Mouse (Mus musculus): ENCODE measurements around the gene Mcam. TPM values are rescaled to one million over a fixed set of nuclear protein-coding genes. Genes with fewer than 3 reads are reported as not detected.

Mcam gene
- total and polyA plus RNA-seq, 3 experiments, result 0.15 to 0.88 TPM; not detected in 1

DNA sequence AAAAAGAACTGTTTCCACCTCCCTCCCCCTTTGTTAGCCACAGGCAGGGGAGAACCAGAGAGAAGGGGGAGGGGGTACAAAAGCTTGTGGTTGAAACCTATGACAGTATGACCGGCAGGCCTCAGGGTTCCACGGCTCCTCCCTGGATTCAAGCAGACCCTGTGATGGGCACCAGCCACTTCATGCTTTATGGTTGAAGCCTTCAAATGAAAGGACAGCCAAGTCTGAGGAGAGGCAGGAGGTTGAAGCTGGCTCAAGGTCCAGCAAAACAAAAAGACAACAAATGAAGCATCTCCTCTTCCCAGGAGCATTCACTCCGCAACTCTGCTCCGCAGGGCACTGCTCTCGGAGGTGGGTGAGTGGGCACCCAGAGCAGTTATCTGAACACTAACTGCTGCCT, 9.2 kb downstream of the Mcam start:
- TF ChIP-seq MAZ (IDR thresholded peaks at IDR 0.05; ENCODE audit: low read depth, low read length) (no peak), GABPA (IDR thresholded peaks at IDR 0.05; ENCODE audit: low read depth, low read length) (no peak), ZC3H11A (IDR thresholded peaks at IDR 0.05; ENCODE audit: low read depth, low read length) (no peak), TBP (IDR thresholded peaks at IDR 0.05; ENCODE audit: low read depth, low read length) (no peak), ETS1 (IDR thresholded peaks at IDR 0.05; ENCODE audit: low read depth, low read length) (no peak), MAFK (IDR thresholded peaks at IDR 0.05; ENCODE audit: borderline replicate concordance, low read depth, low read length) (no peak), SMC3 (IDR thresholded peaks at IDR 0.05; ENCODE audit: low read depth, low read length) (no peak), ZNF384 (IDR thresholded peaks at IDR 0.05; ENCODE audit: low read depth, low read length) (no peak), RCOR1 (IDR thresholded peaks at IDR 0.05; ENCODE audit: low read depth, low read length) (no peak), TAL1 (IDR thresholded peaks at IDR 0.05; ENCODE audit: low read length) (no peak)
- H3K27me3 ChIP-seq (ENCODE audit: control insufficient read depth in 1 of 2, insufficient read depth in 2 of 2, low read length in 2 of 2), result no peaks in the 10 kb centered on the region
- H3K9me3 ChIP-seq (replicated peaks; ENCODE audit: insufficient read depth, low read length), result no peaks in the 10 kb centered on the region
- H3K27ac ChIP-seq (ENCODE audit: control insufficient read depth, low read depth, low read length), result no peak overlapping the region
- no peak for DNase-seq (ENCODE audit: low read depth, low spot score)
- no peaks in the 10 kb centered on the region for H3K4me1 ChIP-seq (ENCODE audit: control insufficient read depth in 1 of 2, insufficient read depth in 2 of 2, low read length in 2 of 2)
- no peaks in the 10 kb centered on the region for H3K79me2 ChIP-seq (ENCODE audit: control insufficient read depth, insufficient read depth, low read length, poor library complexity)
- H3K36me3 ChIP-seq (ENCODE audit: control insufficient read depth in 1 of 2, insufficient read depth in 2 of 2, low read length in 2 of 2), result no peaks in the 10 kb centered on the region; a peak in 2 of 4 replicates
- no peak overlapping the region for H3K9ac ChIP-seq (ENCODE audit: control insufficient read depth, low read depth, low read length, poor library complexity, severe bottlenecking)
- H3K4me3 ChIP-seq (ENCODE audit: control insufficient read depth in 1 of 2, insufficient read depth in 1 of 2, low read depth in 2 of 2, low read length in 2 of 2), result no peak overlapping the region

DNA sequence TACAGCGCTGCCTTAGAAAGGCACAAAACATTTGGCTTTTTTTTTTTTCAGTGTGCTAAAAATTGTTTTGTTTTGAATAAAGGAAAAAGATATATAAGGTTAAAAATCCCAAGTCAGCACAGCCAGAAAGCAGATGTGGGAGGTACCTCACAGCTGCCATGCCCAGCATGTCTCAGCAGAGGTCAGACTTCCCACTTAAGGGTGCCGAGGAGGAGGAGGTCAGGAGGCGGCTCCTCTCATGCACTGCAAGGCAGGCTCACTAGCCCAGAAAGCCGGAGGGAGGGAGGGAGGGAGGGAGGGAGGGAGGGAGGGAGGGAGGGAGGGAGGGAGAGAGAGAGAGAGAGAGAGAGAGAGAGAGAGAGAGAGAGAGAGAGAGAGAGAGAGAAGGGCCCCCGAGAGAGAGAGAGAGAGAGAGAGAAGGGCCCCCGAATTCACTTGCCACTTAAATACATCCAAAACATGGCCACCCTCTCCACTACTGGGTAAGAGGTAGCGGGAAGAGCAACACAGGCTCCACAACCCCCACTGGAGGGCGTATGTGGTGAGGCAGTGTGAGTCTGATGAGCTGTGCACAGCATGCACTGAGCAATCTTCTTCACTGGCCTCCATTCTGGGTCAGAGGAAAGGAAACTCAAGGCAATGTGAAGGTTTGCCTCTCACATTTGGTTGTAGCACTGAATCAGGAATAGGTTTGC, 9.9 kb downstream of the Mcam start:
- Histone ChIP-seq H3K27me3 (ENCODE audit: control insufficient read depth in 1 of 2, insufficient read depth in 2 of 2, low read length in 2 of 2) (no peaks in the 10 kb centered on the region), H3K9ac (ENCODE audit: control insufficient read depth, low read depth, low read length, poor library complexity, severe bottlenecking) (no peak overlapping the region), H3K9me3 (replicated peaks; ENCODE audit: insufficient read depth, low read length) (no peaks in the 10 kb centered on the region), H3K36me3 (ENCODE audit: control insufficient read depth in 1 of 2, insufficient read depth in 2 of 2, low read length in 2 of 2) (no peaks in the 10 kb centered on the region; a peak in 2 of 4 replicates), H3K27ac (ENCODE audit: control insufficient read depth, low read depth, low read length) (no peak overlapping the region), H3K4me3 (ENCODE audit: control insufficient read depth in 1 of 2, insufficient read depth in 1 of 2, low read depth in 2 of 2, low read length in 2 of 2) (no peak overlapping the region), H3K4me1 (ENCODE audit: control insufficient read depth in 1 of 2, insufficient read depth in 2 of 2, low read length in 2 of 2) (no peaks in the 10 kb centered on the region), H3K79me2 (ENCODE audit: control insufficient read depth, insufficient read depth, low read length, poor library complexity) (no peaks in the 10 kb centered on the region)
- no peak for DNase-seq (ENCODE audit: low read depth, low spot score)
- no peak for TF ChIP-seq CHD1 (IDR thresholded peaks at IDR 0.05; ENCODE audit: low read depth, low read length)
- no peak for TF ChIP-seq ELF1 (IDR thresholded peaks at IDR 0.05; ENCODE audit: low read depth, low read length)
- TF ChIP-seq POLR2A (IDR thresholded peaks at IDR 0.05; ENCODE audit: control insufficient read depth in 1 of 2, insufficient read depth in 1 of 2, low read depth in 1 of 2, low read length in 2 of 2, poor library complexity in 1 of 2), result no peak
- TF ChIP-seq MYB (IDR thresholded peaks at IDR 0.05; ENCODE audit: low read depth, low read length), result no peak
- TF ChIP-seq MAX (IDR thresholded peaks at IDR 0.05; ENCODE audit: low read length), result no peak
- no peak for TF ChIP-seq RAD21 (IDR thresholded peaks at IDR 0.05; ENCODE audit: low read depth, low read length)
- no peak for TF ChIP-seq GABPA (IDR thresholded peaks at IDR 0.05; ENCODE audit: low read depth, low read length)
- no peak for TF ChIP-seq E2F4 (IDR thresholded peaks at IDR 0.05; ENCODE audit: borderline replicate concordance, low read depth, low read length)
- TF ChIP-seq MXI1 (IDR thresholded peaks at IDR 0.05; ENCODE audit: low read depth, low read length), result no peak
- TF ChIP-seq TBP (IDR thresholded peaks at IDR 0.05; ENCODE audit: low read depth, low read length), result no peak
- TF ChIP-seq BHLHE40 (IDR thresholded peaks at IDR 0.05; ENCODE audit: borderline replicate concordance, low read depth, low read length), result no peak
- TF ChIP-seq JUND (IDR thresholded peaks at IDR 0.05; ENCODE audit: low read depth, low read length), result no peak
- no peak for TF ChIP-seq ZNF384 (IDR thresholded peaks at IDR 0.05; ENCODE audit: low read depth, low read length)
- no peak for TF ChIP-seq MEF2A (IDR thresholded peaks at IDR 0.05; ENCODE audit: extremely low read depth, insufficient replicate concordance, low read depth, low read length, poor library complexity, severe bottlenecking)
